Mouse (Mus musculus) cerebellum, adult 2 months (tissue): ENCODE data around the gene Rnd1.

Experiments used
- CTCF ChIP-seq: fragments of 200-500 bp; IDR thresholded peaks from 2 replicates; pipeline ENCODE4 v1.5.1; 2011; ENCODE audit warnings: low read depth, mild to moderate bottlenecking, control low read depth, low read length, moderate library complexity, borderline replicate concordance; ENCODE audit not compliant: insufficient read depth
- POLR2A ChIP-seq: fragments of 200-500 bp; IDR thresholded peaks from 2 replicates; pipeline ENCODE4 v1.6.1; 2011; ENCODE audit warnings: low read length, control low read depth, borderline replicate concordance; ENCODE audit not compliant: insufficient read depth

GRCm38 (mm10) chr15:98710442-98710841, 33.2 kb upstream of the Rnd1 start:
- TF ChIP-seq CTCF (peak; percentile 73), POLR2A (no peak)
